Mouse (Mus musculus): Measurements from ENCODE around the gene Nyx.

Gene Nyx

DNA sequence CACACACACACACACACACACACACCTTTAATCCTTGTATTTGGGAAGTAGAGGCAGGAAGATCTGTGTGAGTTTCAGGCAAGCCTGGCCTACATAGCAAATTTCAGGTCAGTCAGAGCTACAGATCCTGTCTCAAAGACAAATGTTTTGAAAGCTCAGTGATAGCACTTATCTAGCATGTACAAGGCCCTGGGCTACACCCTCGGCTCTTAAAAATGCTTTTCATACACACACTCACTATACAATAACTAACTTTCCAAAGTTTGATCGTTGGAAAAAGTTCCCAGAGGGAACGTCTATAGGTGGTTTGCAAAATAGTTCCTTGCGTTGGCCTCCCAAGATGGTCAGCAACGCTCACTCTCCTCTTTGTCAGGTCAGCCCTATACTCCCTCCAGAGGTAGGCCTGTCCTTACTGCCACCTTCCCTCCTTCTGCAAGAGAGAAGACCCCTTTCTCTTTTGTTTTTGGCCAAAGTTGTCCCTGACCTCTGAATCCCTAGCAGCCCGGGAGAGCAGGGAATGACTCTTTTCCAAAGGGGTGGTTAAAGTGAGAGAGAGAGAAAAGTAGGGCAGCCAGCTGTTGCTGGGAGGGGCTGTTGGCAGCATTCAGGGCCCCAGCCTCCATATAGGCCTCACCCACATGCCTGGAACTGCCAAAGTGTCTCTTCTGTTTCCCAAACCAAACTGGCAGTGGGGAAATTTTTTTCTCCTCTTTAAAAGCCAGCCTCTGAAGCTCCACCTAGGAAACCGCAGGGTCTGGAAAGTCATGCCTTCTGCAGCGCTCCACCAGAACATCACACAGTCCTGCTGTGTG, 29.2 kb downstream of the Nyx start:
- DNase-seq = no peak

DNA sequence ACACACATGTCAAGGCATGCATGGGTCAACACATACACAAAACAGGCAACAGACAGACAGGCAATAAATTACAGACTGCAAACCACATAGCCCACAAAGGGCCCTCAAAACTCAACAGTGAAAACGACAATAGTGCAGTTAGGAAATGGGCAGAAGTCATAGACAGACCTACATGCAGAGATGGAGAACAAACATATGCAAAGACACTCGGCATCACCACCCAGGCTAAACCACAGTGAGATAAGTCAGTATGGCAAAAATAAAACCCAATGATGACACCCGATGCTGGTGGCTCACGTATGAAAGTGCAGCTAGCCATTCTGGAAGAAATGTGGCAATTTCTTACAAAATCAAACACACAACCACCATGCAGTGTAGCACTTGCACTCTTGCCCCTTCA, 34.4 kb downstream of the Nyx start:
- no peak for DNase-seq

DNA sequence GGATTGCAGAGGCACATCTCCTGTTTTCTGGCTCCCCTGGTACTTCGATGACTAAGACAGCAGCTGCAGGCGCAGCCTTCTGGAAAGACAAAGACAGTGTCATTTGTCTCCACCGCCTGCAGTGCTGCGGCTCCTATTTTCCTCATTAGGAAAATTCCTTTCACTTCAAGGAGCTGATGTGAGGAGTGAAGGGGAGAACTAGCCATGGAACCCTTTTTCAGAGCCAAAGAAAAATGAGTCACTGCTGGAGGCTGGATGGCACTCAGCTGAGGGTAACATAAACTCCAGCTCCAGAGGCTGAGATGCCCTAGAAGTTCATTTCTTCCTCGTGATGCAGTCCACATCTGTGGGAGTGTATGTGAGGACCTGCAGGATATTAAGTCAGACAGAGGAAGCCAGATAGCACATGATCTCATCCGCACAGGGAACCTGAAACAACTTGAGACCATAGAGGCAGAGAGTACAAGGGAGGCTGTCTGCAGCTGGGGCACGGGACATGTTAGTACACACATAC, 37.0 kb downstream of the Nyx start:
- no peak for DNase-seq

DNA sequence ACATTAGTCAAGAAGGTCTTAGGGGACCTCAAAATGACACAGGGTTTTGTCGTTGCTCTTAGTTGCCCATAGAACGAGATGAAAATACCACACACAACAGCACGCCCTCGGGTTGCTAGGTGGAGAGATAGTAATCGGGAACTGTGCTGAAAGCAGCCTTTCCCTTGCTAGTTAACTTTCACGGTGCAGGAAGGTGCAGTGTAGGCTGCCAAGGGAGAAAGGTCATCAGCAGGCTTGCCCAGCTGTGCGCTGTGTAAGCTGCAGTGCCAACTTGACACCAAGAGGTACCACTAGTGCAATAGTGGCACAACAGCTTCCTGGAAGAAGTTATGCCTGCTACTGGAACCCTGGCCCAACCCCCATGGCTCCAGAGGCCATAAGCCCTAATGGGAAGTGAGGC, 38.5 kb downstream of the Nyx start:
- no peak for DNase-seq

DNA sequence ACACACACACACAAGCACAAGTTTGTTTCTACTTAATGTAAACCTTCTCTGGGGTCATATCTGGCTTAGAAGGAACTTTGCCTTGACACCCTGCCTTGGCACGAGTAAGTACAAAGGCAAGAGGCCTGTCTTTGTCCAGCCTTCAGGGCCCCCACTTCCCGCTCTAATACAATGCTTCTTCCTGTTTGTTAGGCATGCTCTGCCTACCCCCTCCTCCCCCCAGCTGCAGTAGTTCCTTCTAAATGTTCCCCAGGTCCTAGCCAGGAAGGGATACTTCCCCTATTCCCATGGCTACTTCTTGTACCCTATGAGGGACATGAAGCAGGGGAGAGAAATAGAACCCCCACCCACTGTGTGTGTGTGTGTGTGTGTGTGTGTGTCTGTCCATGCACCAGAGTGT, 40.5 kb downstream of the Nyx start:
- no peak for DNase-seq

DNA sequence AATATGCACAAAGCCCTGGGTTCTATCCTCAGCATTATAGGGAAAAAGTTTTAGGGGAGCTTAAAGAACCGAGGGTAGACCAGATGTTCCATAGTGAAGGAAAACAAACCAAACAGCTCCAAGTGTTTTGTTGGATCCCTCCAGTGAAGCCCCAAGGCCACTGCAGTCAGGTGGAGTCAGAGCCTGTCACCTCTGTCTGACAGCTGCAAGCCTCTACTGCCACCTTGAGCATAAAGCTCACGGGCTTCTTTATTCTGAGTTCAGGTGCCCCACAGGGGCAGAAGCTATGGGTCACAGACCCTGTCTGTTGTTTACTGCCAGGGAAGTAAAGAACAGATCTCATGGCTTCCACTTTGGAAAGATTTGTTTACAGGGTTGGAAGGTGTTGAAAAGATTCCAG, 47.2 kb downstream of the Nyx start:
- DNase-seq = peak in 1 of 2 experiments; percentile 24

DNA sequence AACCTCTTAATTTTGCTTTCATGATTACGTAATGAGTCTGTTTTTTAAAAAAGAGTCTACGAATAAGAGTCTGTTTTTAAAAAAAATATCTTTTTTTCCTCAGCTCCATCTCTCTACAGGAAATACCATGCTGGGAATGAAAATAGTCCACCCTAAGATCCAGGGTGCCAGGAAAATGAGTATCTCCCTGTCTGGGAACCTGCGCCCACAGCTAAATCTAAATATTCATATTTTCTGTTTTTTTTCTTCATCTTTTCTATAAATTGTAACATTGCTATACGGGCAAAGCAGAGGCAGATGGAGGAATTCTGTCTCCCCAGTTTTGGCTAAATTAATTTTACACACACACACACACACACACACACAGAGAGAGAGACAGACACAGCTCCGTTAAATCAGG, 48.0 kb downstream of the Nyx start:
- no peak for DNase-seq

DNA sequence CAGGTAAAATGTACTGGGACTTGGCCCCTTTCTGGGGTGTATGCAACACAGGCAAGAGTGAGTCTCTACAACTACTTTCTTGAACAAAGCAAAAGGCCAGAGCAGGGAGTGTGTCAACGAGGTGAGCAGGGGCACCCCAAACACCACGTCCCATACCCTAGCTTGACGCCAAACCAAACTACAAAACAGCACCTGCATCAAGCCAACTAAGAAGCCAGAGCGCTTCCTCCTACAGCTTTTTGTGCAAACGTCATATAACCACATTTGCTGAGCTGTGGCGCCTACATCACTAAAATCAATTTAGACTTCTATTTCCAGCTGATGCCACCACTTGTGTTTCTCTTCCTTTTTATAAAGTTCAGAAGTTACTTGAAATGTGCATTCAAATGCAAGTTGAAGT, 50.5 kb downstream of the Nyx start:
- DNase-seq = peak; percentile 22 to 47

DNA sequence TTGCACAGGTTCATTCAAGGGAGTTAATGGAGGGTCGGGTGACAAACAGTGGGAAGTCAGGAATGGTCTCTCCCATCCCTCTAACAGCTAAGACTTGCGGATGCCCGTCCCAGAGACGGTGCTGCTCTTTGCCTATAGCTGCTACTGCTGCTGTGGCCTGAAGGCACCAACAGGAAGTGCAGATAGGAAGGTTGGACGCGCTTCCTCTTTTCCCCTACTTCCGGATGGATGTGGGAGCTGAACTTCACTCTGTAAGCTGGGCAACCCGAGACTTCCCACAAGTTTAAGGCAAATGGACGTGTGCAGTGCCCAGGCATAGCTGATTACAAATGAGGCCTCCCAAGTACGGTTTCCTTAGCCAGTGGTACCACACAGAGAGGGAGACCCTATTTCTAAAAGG, 52.1 kb downstream of the Nyx start:
- DNase-seq = no peak

DNA sequence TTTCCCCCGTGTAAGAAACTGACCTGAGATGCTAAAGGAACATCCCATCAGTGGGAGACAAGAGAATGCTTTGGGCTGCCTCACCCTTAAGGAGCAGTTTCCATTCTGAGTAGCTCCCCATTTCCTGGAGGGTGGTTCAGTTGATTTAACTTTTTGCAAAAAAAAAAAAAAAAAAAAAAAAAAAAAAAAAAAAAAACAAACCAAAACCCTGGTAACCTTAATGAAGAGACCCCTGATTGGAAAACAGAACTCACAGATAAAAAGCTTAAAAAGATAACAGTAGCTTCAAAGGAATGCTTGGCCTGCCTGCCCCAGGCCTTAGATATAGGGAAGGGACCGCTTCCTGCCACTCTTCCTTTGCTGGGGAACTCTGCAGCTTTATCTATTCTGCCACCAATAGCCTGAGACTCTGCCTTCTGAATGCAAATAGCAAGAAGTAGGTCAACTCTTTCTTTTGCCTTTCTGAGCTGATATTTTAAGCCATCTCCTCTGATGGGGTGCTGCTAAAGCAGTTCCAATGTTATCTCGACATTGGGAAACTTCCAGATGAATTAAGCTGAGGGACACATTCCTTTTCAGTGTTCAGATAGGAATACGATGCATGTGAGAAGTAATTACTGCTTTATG, 53.0 kb downstream of the Nyx start:
- DNase-seq = no peak

DNA sequence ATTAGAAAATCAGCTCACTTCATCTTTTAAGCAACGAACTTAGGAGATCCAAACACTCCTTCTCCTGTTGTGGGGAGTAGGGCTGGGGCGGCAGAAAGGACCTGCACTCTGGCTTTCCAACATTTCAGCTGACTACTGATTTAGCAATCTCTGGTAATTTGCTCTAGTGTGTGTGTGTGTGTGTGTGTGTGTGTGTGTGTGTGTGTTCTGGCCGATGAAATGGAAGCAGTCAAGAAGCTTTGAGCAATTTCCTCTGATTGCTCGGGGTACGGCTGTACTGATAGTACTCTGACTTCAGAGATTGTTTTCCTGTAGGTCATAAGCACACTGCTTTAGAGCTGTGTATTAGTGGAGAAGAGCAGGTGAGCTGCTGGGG, 53.5 kb downstream of the Nyx start:
- DNase-seq = no peak

DNA sequence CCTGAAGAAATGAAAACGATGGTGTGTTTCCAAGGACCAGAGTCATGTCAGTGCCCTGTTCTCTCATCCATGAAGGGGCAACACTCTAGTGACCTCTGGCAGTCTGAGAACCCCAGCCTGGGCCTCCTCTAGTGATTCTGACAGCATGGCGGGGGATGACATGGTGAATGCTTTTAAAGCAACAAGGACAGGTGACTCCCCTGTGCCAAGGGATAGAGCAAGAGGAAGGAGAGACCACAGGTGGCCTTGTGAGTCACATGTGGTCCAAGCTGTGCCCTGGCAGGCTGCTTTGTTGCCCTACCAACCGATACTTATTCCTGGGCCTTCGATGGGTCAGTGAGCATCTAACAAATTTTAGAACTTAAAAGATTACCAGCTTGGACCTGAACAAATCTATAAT, 54.7 kb downstream of the Nyx start:
- no peak for DNase-seq

DNA sequence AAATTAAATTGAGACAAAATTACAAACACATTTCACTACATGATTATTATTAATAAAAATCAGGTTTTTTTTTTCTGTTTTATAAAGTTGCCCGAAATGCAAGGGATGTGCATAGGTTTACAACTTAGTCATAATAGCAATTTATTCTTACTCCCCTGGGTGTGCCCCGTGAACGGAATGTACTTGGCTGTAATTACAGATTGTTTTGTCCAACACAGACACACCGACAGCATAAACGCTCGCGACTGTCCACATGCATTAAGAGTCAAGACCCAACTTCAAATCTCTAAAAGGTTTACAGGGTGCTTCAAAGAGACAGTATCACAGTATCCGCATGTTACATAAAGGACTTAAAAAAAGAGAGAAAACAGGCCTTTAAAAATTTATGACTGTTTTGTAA, 55.4 kb downstream of the Nyx start:
- DNase-seq = no peak
